Mouse (Mus musculus): Measurements from ENCODE around the gene Kifc3. TPM values are rescaled to one million over a fixed set of nuclear protein-coding genes. Genes with fewer than 3 reads are reported as not detected.

Kifc3 gene
- polyA plus RNA-seq (2012; rRNA removed), result 63.9 and 76.7 TPM in 2 replicates

DNA sequence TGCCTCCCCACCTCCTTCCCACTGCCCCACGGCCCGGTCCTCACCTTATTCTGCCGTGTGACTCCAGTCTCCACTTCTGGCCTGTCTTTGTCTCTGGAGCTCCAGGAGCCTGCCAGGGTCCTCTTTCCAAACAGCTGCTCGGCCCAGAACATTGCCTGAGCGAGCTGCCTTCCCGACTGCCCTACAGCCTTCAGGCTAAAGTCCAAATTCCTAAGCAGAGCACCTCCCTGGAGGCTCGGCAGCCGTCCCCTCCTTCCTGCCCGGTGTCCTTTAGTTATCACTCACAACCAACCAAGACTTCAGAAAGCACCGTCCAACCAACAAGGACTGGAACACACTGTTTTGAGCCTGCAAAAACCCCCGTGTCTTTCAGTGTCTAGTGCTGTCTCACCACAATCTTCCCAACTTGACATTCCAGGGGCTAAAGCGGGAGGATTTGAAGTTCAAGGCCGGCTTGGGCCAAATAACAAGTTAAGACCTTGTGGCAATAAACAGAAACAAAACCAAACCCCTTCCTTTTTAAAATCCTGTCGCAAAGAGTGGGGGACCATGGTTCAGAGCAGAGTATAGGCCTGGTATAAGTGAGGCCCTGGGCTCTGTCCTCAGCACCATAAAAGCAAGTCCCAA is at the start of gene Kifc3:
Gene Kifc3 (minus strand): TSS at position 164 of the 627 bp plus-strand sequence.
- peaks cover 2% of the 10 kb centered on the region for H3K4me1 ChIP-seq (ENCODE audit: control insufficient read depth, insufficient read depth, low read length)
- TF ChIP-seq CTCF (IDR thresholded peaks at IDR 0.05; ENCODE audit: control insufficient read depth, insufficient read depth, insufficient replicate concordance, low read depth, low read length), result no peak
- TF ChIP-seq POLR2A (IDR thresholded peaks at IDR 0.05; ENCODE audit: control insufficient read depth, low read depth, low read length), result 0 out of 2 replicates have a peak, but pooled peaks have one; percentile 17
- H3K27me3 ChIP-seq (ENCODE audit: control insufficient read depth, insufficient read depth, low read length), result no peaks in the 10 kb centered on the region
- peak within 1 kb of the TSS; percentile 49; the same call in 1 of the 2 replicates for H3K27ac ChIP-seq (ENCODE audit: control insufficient read depth, insufficient read depth, low read depth, low read length)
- H3K36me3 ChIP-seq (ENCODE audit: control insufficient read depth, insufficient read depth, low read length), result no peaks in the 10 kb centered on the region
- H3K4me3 ChIP-seq (ENCODE audit: control insufficient read depth, low read depth, low read length), result no peak within 1 kb of the TSS

DNA sequence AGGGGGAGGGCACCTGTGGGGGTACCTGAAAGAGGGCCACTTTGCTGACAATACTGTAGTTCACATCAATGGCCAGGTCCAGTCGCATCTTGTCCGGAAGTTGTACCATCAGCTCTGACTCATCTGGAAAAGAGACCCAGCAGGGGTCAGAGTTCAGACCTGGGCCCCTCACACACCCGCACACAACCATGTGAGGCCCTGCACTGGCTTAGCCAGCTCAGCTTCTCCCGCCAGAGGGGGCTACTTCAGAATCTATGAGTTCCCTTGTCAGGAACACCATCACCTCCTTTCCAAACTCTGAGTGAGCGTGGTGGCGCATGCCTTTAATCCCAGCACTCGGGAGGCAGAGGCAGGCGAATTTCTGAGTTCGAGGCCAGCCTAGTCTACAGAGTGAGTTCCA is 49.4 kb upstream of the Kifc3 start:
- H3K27ac ChIP-seq (ENCODE audit: control insufficient read depth, insufficient read depth, low read depth, low read length), result no peak overlapping the region
- no peaks in the 10 kb centered on the region for H3K36me3 ChIP-seq (ENCODE audit: control insufficient read depth, insufficient read depth, low read length)
- H3K27me3 ChIP-seq (ENCODE audit: control insufficient read depth, insufficient read depth, low read length), result no peaks in the 10 kb centered on the region
- peaks cover 3% of the 10 kb centered on the region for H3K4me1 ChIP-seq (ENCODE audit: control insufficient read depth, insufficient read depth, low read length)
- no peak overlapping the region for H3K4me3 ChIP-seq (ENCODE audit: control insufficient read depth, low read depth, low read length)
- TF ChIP-seq POLR2A (IDR thresholded peaks at IDR 0.05; ENCODE audit: control insufficient read depth, low read depth, low read length), result no peak
- no peak for TF ChIP-seq CTCF (IDR thresholded peaks at IDR 0.05; ENCODE audit: control insufficient read depth, insufficient read depth, insufficient replicate concordance, low read depth, low read length)

DNA sequence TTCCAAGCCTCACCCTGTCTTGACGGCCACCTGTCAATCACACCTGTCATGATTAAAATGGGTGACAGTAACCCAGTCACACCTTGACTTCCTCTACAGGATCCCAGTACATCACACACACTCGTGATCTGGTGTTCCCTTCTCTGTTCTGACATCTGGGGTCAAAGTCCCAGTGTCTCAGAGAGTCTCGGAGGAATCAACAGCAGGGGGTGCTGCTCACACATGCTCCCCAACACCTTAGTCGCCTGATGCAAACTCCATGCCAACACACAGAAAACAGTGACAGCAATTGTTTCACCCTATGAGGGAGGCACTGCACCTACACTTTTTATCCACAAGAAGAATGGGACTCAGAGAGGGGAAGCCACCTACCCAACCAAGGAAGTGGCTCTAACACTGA is 47.2 kb upstream of the Kifc3 start:
- H3K4me1 ChIP-seq (ENCODE audit: control insufficient read depth, insufficient read depth, low read length), result no peaks in the 10 kb centered on the region
- TF ChIP-seq POLR2A (IDR thresholded peaks at IDR 0.05; ENCODE audit: control insufficient read depth, low read depth, low read length), result no peak
- TF ChIP-seq CTCF (IDR thresholded peaks at IDR 0.05; ENCODE audit: control insufficient read depth, insufficient read depth, insufficient replicate concordance, low read depth, low read length), result no peak
- no peaks in the 10 kb centered on the region for H3K36me3 ChIP-seq (ENCODE audit: control insufficient read depth, insufficient read depth, low read length)
- no peak overlapping the region for H3K4me3 ChIP-seq (ENCODE audit: control insufficient read depth, low read depth, low read length)
- no peaks in the 10 kb centered on the region for H3K27me3 ChIP-seq (ENCODE audit: control insufficient read depth, insufficient read depth, low read length)
- H3K27ac ChIP-seq (ENCODE audit: control insufficient read depth, insufficient read depth, low read depth, low read length), result no peak overlapping the region

DNA sequence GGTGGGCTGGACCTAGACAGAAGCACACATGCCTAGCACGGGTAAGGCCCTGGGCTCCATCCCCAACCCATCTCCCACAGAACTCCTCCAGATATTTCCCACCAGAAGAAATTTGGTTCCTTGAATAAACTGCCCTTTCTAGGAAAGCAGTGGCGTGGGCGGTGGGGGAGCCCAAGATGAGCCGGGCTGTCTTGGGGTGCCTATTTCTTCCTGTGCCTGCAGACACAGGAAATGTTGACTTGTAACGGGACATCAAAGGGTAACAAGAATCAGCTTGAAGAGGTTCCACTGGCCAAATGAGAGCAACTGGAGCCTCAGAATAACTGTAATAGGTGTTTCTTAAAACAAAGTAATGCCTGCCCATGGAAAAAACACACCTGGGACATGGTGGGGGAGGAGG is 44.7 kb upstream of the Kifc3 start:
- TF ChIP-seq POLR2A (IDR thresholded peaks at IDR 0.05; ENCODE audit: control insufficient read depth, low read depth, low read length), result no peak
- no peak for TF ChIP-seq CTCF (IDR thresholded peaks at IDR 0.05; ENCODE audit: control insufficient read depth, insufficient read depth, insufficient replicate concordance, low read depth, low read length)
- H3K36me3 ChIP-seq (ENCODE audit: control insufficient read depth, insufficient read depth, low read length), result no peaks in the 10 kb centered on the region
- H3K4me3 ChIP-seq (ENCODE audit: control insufficient read depth, low read depth, low read length), result no peak overlapping the region
- H3K4me1 ChIP-seq (ENCODE audit: control insufficient read depth, insufficient read depth, low read length), result peaks cover under 1% of the 10 kb centered on the region; the same call in 1 of the 2 replicates
- no peaks in the 10 kb centered on the region for H3K27me3 ChIP-seq (ENCODE audit: control insufficient read depth, insufficient read depth, low read length)
- no peak overlapping the region for H3K27ac ChIP-seq (ENCODE audit: control insufficient read depth, insufficient read depth, low read depth, low read length)

DNA sequence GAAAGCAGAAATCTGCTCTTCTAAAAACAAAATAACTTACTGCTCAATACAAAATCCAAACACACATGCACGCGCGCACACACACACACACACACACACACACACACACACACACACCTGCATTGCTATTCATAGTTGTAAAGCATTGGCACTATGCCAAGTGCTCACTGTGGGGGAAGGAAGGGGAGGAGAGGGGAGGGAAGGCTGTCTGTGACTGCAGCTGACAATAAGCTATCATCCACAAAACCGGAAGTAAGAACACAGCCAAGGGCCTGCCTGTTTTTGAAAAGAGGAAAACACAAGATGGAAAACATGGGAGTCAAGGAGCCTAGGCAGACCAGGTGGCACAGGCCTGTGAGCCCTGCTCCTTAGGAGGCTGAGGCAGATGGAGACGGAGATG is 42.6 kb upstream of the Kifc3 start:
- Histone ChIP-seq H3K36me3 (ENCODE audit: control insufficient read depth, insufficient read depth, low read length) (no peaks in the 10 kb centered on the region), H3K4me3 (ENCODE audit: control insufficient read depth, low read depth, low read length) (no peak overlapping the region), H3K27me3 (ENCODE audit: control insufficient read depth, insufficient read depth, low read length) (no peaks in the 10 kb centered on the region), H3K27ac (ENCODE audit: control insufficient read depth, insufficient read depth, low read depth, low read length) (no peak overlapping the region), H3K4me1 (ENCODE audit: control insufficient read depth, insufficient read depth, low read length) (peaks cover 6% of the 10 kb centered on the region)
- TF ChIP-seq POLR2A (IDR thresholded peaks at IDR 0.05; ENCODE audit: control insufficient read depth, low read depth, low read length) (no peak), CTCF (IDR thresholded peaks at IDR 0.05; ENCODE audit: control insufficient read depth, insufficient read depth, insufficient replicate concordance, low read depth, low read length) (no peak)

DNA sequence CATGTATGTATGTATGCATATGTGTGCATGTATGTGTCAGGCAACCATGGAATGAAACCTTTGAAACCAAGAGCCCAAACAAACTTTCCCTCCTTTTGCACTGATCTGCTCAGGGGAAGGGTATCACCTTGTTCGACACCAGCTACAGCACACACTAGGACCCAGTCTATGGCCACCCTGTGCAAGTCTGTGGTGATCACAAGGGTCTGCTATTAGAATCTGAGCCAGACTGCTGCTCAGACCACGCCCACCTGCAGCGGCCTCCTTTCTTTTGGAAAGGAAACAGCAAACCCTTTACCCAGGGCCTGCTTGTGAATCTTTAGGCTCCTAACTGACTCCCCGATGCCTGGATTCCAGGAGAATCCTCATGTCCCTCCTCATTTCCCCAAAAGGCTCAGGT is 41.2 kb upstream of the Kifc3 start:
- Histone ChIP-seq H3K27me3 (ENCODE audit: control insufficient read depth, insufficient read depth, low read length) (no peaks in the 10 kb centered on the region), H3K4me3 (ENCODE audit: control insufficient read depth, low read depth, low read length) (no peak overlapping the region), H3K27ac (ENCODE audit: control insufficient read depth, insufficient read depth, low read depth, low read length) (no peak overlapping the region), H3K36me3 (ENCODE audit: control insufficient read depth, insufficient read depth, low read length) (no peaks in the 10 kb centered on the region), H3K4me1 (ENCODE audit: control insufficient read depth, insufficient read depth, low read length) (peaks cover 6% of the 10 kb centered on the region)
- TF ChIP-seq CTCF (IDR thresholded peaks at IDR 0.05; ENCODE audit: control insufficient read depth, insufficient read depth, insufficient replicate concordance, low read depth, low read length), result no peak
- no peak for TF ChIP-seq POLR2A (IDR thresholded peaks at IDR 0.05; ENCODE audit: control insufficient read depth, low read depth, low read length)

DNA sequence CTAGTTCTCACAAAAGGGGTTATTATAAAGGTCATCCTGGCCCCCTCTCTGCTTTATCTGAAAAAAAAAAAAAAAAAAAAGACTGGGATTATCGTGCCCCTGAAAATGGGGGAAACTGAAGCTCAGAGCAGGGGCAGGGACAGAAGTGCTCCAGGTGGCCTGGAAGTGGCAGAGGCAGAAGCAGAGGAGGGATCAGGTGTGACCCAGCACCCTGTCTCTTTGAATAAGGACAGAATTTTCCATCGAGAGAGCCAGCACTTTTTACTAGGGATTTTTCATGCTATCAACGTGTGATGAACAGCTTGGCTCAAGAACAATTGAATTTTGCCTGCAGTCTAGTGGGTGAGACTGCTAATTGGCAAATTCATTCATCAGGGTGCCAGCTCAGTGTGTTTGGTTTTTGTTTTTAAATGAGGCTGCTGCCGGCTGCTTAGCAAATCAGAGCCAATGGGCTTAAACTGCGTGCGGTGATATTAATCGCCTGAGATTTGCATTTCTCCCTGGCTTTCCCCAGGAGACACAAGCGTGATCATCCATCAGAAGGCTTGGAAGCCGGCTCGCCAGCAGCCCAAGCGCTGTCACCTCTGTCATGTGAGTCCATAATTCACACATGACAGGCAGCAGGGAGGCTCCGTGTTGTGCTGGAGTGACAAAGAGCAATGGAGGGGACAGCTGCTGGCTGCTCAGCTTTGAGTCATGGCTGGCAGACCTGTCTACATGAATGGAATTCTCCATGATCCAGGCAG is 40.4 kb upstream of the Kifc3 start:
- peaks cover 6% of the 10 kb centered on the region for H3K4me1 ChIP-seq (ENCODE audit: control insufficient read depth, insufficient read depth, low read length)
- no peak overlapping the region for H3K4me3 ChIP-seq (ENCODE audit: control insufficient read depth, low read depth, low read length)
- H3K36me3 ChIP-seq (ENCODE audit: control insufficient read depth, insufficient read depth, low read length), result no peaks in the 10 kb centered on the region
- H3K27ac ChIP-seq (ENCODE audit: control insufficient read depth, insufficient read depth, low read depth, low read length), result no peak overlapping the region
- H3K27me3 ChIP-seq (ENCODE audit: control insufficient read depth, insufficient read depth, low read length), result no peaks in the 10 kb centered on the region
- TF ChIP-seq CTCF (IDR thresholded peaks at IDR 0.05; ENCODE audit: control insufficient read depth, insufficient read depth, insufficient replicate concordance, low read depth, low read length) (no peak), POLR2A (IDR thresholded peaks at IDR 0.05; ENCODE audit: control insufficient read depth, low read depth, low read length) (no peak)

Data from testis, adult 2 months (tissue).